Mouse (Mus musculus) embryo, embryonic 10.5 days (tissue): ENCODE data around the gene Dmpk.
"Not testable (repeated sequence)": the region's sequence is repeated elsewhere in the genome, so short reads cannot be mapped to it uniquely, and the experiment has no call there.

ENCODE experiments used
- DNase-seq: peaks from one replicate; pipeline ENCODE4 v3.0.0-alpha.2; 2015; ENCODE audit warnings: low spot score

Dmpk gene

DNA sequence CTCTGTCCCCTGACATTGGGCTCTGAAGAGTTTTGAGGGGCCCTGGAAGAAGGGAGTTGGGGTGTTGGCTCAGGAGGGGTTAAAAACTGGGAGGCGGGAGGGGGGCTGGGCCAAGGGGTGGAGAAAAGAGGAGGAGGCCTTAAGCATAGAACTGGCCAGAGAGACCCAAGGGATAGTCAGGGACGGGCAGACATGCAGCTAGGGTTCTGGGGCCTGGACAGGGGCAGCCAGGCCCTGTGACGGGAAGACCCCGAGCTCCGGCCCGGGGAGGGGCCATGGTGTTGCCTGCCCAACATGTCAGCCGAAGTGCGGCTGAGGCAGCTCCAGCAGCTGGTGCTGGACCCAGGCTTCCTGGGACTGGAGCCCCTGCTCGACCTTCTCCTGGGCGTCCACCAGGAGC, at the start of gene Dmpk:
Gene Dmpk (plus strand): TSS at position 149 of the 400 bp plus-strand sequence.
- DNase-seq: no peak

DNA sequence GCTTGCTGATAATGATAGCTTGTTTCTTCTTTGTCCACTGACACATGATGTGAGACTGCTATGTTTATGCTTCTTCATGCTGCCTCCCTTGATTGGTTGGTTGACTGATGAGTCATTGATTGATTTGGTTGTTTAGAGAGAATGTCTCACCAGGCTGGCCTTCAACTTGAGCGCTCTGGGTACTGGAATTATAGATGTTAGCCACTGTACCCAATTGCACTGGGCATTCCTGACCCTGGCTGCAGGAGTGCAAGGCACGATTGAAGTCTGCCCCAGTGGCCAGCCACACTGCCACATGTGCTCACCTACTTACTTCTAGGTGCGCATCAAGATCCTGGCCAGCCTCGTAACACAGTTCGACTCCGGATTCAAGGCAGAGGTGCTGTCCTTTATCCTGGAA, 39.0 kb upstream of the Dmpk start:
- DNase-seq: no peak

DNA sequence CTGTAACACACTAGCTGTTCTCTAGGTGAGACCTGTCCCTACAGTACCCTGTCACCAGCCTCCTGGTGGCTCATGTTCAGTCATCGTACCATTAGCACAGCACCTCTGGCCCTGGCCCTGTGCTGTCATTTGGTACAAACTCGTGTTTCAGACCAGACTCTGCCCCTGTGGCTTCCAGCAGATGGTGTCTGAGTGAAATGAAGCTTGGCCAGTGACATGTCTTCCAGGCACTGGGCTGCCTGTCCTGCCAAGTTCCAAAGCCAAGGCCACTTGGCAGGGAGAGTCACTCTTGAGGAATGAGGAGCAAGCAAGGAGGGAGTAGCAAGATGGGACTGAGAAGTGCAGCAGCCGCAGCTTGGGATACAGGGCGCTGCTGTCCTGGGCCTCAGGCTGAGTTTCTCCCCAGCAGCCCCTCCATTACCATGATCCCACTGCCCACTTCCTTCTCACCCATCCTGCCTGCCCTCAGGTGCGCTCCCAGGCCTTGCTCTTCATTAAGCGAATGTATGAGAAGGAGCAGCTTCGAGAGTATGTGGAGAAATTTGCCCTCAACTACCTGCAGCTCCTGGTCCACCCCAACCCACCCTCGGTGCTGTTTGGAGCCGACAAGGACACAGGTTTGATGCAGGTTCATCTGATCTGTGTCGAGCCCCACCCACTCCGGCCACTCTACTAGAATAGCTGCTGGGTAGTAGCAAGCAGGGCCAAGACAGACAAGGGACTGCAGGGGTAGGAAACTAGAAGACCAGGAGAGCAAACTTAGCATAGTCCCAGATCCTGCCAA, 37.2 kb upstream of the Dmpk start:
- no peak for DNase-seq

DNA sequence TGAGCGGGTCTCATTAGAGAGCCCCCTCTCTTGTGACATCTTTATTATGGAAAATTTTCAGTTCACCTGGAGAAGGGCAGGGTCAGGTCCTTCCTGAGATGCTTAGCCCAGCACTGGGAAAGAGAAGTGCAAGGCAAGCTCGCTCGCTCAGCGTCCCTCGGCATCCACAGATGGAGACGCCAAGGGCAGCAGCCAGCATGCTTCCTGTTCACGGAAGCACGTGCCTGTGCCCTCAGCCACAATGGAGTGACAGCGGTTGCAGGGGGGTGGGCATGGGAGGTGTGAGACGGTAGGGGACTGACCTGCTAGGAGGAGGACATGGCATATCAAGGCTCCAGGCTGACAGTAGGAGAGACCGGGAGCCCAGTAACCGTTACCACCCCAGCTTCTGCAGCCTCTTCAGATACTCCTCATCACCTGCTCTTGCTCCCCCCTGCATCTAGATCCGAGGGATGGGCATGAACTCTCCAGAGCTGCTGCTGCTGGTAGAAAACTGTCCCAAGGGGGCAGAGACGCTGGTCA, 35.6 kb upstream of the Dmpk start:
- no peak for DNase-seq

DNA sequence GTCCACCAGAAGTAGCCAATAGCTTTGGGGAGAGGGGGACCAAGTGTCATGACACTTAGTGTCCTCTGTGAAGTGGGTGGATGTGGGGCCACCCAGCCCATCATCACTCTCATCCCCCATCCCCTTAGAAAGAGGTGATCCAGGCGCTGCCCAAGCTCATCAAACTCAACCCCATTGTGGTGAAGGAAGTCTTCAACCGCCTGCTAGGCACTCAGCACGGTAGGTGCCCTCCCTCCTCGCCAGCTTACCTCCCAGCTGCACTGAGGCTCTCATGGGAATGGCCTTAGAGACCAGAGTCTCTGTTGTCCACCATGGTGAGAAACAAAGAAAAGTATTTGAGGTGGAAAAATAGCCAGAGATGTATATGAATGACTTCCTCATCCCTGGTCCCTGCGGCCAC, 34.4 kb upstream of the Dmpk start:
- DNase-seq: no peak

DNA sequence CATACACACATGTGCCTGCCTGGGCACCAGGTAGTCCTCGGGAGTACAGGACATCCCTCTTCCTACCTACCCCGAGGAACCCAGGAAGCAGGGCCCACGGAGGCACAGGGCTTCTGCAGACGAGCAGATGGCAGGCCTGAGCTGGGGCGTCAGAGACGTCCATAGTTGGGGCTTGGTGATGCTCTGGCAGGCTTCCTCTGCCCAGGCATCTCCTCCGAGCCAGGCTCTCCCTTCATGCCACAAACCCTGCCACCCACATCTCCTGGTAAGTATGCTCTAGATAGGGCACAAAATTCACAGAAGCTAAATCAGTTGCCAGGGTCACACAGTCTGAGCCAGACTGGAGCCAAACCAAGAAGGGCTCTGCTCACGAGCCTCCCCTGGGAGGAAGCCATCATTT, 33.5 kb upstream of the Dmpk start:
- DNase-seq: no peak

DNA sequence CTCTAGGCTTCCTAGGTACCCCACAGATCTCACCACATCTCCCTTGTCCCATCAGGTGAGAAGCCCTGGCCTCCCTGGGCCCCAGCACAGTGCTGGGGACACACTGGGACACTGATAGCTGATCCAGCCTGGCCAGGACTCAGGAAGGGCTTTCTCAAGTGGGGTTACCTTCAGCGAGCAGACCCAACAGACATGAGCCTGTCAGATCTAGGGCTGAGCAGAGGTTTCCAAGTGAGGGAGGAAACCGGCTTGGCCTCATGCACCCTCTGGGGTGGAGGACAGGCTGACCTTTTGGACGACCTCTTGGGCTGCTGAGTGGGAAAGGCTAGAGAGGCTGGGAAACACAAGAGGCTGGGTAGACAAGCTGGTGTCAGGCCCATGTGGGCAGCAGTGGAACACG, 32.5 kb upstream of the Dmpk start:
- DNase-seq: no peak

DNA sequence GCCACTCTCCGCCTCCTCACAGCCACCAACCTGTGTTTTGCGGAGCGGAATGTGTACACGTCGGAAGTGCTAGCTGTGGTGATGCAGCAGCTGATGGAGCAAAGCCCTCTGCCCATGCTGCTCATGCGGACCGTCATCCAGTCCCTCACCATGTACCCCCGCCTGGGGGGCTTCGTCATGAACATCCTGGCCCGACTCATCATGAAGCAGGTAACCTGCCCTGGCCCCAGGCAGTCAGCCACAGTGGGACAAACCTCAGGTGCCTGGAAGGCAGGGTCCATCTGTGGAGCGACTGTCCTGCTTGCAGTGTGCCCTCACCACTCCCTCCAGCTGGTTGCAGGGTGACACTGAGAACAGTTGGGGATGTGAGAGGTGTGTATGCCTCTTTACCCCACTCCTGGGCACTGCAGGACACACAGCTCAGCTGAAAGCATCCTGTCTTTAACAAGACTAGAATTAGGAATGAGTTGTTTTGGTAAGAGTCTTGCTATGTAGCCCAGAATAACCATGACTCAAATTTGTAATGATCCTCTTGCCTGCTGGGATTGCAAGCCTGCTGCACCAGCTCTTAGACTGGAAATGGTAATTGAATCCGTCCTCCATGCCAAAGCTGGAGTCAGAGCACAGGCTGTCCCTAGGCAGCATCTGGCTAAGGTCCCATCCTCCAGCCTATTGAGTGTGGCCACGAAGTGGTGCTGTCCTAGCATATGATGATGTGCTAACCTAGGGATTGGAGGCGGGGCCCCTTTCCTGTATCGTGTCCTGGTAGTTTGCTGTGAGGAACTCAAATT, 31.1 kb upstream of the Dmpk start:
- no peak for DNase-seq

DNA sequence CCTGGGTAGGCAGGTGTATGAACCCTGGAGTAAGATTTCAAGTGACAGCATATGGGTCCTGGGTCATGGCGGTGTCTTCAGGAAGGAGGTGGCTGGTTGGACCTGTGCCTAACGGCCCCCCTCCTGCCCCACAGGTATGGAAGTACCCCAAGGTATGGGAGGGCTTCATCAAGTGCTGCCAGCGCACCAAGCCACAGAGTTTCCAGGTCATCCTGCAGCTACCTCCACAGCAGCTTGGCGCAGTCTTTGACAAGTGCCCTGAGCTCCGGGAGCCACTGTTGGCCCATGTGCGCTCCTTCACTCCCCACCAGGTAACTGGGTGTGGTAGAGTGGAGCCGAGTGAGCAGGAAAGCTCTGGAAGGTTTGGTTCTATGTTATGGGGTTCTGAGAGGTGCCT, 30.5 kb upstream of the Dmpk start:
- DNase-seq: no peak

DNA sequence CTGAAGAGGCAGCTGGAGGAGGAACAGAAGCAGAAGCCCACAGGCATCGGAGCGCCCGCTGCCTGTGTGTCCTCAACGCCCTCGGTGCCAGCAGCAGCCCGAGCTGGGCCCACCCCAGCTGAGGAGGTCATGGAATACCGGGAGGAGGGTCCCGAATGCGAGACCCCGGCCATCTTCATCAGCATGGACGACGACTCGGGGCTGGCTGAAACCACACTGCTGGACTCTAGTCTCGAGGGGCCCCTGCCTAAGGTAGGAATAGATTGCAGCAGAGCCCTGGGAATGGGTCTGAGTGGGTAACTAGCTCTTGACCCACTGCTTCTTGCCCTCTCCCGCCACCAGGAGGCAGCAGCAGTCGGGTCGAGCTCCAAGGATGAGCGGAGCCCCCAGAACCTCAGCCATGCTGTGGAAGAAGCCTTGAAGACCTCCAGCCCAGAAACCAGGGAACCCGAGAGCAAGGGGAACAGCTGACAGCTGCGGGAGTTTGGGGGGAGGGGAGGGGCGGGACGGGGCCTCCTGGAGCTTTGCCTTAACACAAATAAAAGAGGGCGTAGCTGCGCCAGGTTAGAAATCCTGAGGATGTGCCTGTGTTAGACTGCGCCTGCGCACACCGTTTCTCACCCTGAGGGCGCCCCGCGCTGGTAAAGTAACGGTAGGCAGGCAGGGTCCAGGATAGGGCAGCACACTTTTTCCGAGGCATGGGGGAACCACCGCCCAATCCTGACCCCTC, 29.4 kb upstream of the Dmpk start, which contains the start of gene Rsph6a:
Gene Rsph6a (plus strand): TSS at position 644 of the 730 bp plus-strand sequence.
- peak; percentile 82 for DNase-seq

DNA sequence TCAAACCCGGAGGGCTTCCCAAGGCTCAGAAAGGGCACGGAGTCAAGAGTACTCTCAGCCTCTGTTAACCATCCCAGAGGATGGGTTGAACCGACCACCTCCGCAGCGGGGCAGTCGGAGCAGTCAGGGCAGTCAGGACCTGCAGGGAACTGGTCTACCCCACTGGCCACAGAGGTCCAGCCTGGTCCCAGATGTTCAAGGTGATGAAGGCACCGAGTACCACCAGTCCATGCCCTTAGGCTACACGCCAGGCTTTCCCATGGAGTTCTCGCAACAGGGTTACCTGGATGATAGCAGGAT, 28.9 kb upstream of the Dmpk start:
- no peak for DNase-seq

DNA sequence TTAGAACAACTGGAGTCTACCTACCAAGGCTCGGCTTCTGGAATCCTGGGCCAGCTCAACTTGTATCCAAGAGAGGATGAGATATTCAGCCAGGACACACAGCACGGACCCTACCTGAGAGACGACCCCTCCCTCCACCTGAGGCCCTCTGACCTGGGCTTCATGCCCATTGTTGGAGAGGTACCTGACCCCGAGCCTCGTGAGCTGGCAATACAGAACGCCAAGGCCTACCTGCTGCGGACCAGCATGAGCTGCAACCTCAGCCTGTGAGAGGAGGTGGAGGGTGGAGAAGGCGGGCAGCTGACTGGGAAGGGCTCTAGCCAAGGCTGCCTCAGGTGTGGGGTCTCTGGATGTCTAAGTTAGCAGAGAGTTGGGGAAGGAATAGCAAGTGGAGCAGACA, 28.5 kb upstream of the Dmpk start:
- no peak for DNase-seq

DNA sequence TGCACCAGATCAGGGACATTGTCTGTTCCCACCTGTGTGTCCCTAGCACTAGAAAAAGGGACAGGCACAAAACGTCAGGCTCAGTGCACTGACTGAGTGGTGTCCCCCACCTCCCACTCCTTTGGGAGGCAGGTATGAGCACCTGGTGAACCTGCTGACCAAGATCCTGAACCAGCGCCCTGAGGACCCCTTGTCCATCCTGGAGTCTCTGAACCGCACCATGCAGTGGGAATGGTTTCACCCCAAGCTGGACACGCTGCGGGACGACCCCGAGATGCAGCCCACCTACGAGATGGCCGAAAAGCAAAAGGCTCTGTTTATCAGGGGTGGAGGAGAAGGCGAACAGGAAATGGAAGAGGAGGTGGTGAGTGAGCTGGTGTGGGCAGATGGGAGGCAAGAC, 26.2 kb upstream of the Dmpk start:
- DNase-seq: no peak

DNA sequence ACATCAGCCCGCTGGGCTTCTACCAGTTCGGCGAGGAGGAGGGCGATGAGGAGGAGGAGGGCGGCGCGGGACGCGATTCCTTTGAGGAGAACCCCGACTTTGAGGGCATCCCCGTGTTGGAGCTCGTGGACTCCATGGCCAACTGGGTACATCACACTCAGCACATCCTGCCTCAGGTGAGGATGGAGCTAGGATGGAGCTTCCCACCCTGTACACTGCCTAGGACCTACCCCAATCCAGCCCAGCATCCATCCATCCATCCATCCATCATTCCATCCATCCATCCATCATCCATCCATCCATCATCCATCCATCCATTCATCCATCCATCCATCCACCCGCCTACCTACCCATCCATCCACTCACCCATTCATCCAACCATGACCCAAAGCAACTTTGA, 17.8 kb upstream of the Dmpk start:
- no peak for DNase-seq

DNA sequence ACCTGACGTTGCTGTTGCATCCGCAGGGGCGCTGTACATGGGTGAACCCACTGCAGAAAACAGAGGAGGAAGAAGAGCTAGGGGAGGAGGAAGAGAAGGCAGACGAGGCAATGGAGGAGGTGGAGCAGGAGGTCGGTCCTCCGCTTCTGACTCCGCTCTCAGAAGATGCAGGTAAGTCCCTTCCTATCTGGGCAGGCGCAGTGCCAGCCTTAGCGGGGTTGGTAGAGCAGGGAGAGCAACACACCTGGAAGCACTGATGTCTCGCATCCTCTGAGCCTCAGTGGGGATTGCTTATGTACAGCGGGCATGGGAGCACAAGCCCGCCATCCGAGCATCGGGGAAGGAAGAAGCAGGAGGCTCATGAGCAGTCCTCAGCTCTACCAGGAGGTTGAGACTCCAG, 16.6 kb upstream of the Dmpk start:
- no peak for DNase-seq

DNA sequence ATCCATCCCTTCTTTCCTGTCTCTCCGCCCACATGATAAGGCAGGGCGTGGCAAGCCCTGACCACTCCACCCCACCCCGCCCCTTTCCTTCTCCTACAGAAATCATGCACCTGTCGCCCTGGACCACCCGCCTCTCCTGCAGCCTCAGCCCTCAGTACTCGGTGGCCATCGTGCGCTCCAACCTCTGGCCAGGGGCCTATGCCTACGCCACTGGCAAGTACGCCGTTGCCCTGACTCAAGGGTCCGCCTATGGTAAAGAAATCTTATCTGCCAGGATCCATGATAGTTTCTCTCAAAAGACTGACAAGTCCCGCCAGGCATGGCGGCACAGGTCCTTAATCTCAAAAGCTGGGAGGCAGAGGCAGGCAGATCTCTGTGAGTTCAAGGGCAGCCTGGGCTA, 15.7 kb upstream of the Dmpk start:
- no peak for DNase-seq

DNA sequence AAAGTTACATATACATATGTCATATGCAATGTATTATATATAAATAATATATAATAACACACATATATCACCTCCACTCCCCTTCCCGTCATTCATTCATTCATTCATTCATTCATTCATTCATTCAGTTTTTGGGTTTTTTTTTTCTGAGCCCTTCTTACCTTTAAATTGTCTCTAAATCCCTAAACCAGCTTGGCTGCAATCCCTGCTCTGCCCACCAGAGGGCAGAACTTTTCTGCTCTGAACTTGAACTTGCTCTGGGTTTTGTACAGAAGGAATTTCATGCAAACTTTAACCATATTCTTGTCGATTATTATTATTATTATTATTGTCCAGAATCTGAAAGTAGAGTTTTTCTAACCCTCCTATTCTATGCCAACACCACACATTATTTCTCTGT, 14.9 kb upstream of the Dmpk start:
- DNase-seq: peak; percentile 87

DNA sequence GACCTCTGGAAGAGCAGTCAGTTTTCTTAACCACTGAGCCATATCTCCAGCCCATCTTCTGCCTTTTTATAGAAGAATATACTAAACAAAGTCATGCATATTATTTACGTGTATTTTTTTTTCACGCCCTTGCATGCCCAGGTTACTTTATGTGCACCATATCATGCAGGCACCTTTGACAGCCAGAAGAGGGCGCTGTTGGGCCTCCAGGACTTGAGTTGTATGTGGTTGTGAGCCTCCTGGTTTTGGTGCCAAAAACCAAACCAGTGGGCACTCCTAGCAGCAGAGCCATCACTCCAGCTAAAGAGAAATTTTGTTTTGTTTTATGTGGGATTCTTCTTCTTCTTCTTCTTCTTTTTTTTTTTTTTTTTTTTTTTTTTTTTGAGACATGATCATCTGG, 14.1 kb upstream of the Dmpk start:
- DNase-seq: peak; percentile 38

DNA sequence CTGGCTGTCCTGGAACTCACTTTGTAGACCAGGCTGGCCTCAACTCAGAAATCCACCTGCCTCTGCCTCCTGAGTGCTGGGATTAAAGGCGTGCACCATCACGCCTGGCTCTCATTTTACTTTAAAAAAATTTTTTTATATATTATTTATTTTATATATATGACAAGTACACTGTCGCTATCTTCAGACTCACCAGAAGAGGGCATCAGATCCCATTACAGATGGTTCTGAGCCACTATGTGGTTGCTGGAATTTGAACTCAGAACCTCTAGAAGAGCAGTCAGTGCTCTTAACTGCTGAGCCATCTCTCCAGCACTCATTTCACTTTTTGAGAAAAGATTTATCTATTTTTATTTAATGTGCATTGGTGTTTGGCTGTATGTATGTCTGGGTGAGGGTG, 12.6 kb upstream of the Dmpk start:
- not testable (repeated sequence) for DNase-seq

DNA sequence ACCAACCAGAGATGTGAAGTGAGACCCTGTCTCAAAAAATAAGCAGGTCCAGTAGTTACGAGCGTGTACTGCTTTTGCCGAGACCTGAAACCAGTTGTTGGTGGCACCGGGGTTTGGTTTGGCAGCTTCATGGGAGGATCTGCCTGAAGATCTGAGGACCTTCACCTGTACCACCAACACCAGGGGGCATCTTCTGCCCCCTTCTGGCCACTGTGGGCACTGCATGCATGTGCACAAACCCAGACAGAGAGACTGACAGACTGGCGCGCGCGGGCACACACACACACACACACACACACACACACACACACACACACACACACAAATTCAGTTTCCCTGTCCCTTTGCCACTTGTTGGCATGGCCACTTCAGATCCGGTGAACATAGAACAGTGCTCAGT, 10.1 kb upstream of the Dmpk start:
- no peak for DNase-seq

DNA sequence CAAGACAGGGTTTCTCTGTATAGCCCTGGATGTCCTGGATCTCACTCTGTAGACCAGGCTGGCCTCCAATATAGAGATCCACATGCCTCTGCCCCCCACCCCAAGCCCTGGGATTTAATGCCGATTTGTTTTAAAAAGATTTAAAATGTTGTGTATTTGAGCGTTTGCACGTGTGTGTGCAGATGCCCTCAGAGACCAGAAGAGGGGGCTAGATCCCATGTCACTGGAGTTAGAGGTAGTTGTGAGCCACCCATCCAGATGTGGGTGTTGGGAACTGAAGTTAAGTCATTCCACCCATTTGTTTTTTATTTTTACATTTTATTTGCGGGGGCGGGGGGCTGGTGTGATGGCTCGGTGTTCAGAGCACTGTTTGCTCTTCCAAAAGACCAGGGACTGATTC, 9.2 kb upstream of the Dmpk start:
- DNase-seq: no peak

DNA sequence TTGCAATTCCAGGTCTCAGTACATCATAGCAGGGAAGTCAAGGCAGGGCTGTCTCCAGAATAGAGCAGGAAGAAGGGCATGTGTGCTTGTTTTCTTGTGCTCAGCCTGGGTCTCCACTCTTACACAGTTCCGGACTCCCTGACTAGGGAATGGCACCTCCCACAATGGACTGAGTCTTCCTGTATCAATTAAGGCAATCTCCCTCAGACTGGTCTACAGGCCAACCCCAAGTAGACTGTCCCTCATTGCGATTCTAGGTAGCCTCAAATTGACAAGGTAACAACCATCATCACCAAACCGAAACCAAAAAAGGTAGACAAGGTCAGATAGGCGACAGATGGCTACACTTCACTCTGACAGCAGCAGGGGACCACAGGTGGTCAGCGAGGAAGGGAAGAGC, 8.4 kb upstream of the Dmpk start:
- DNase-seq: no peak
